Mouse (Mus musculus) neural tube, embryonic 12.5 days (tissue): Measurements from ENCODE around the gene Pbxip1. TPM values are rescaled to one million over a fixed set of nuclear protein-coding genes. Genes with fewer than 3 reads are reported as not detected.

Source experiments
- ATAC-seq: fragments of 200-750 bp; cut with Nextera tagmentation; 2 replicates; pipeline ENCODE4 v1.8.0; 2017; ENCODE audit warnings: low read depth, mild to moderate bottlenecking, moderate TSS enrichment, moderate library complexity; ENCODE audit not compliant: low FRiP score
- H3K27ac ChIP-seq: fragments of 300-500 bp; sonication (generic); 2 replicates; pipeline ENCODE4 v1.5.1; 2016
- H3K27me3 ChIP-seq: fragments of 300-500 bp; sonication (generic); replicated peaks from 2 replicates; pipeline ENCODE4 v1.6.1; 2016; ENCODE audit warnings: mild to moderate bottlenecking
- H3K36me3 ChIP-seq: fragments of 300-500 bp; sonication (generic); 2 replicates; pipeline ENCODE4 v1.6.1; 2016; ENCODE audit warnings: mild to moderate bottlenecking
- H3K4me1 ChIP-seq: fragments of 300-500 bp; sonication (generic); 2 replicates; pipeline ENCODE4 v1.6.1; 2016
- H3K4me2 ChIP-seq: fragments of 300-500 bp; sonication (generic); replicated peaks from 2 replicates; pipeline ENCODE4 v1.6.1; 2016; ENCODE audit warnings: mild to moderate bottlenecking
- H3K4me3 ChIP-seq: fragments of 300-500 bp; sonication (generic); 2 replicates; pipeline ENCODE4 v1.5.1; 2016
- H3K9ac ChIP-seq: fragments of 300-500 bp; sonication (generic); 2 replicates; pipeline ENCODE4 v1.6.1; 2016; ENCODE audit warnings: mild to moderate bottlenecking
- H3K9me3 ChIP-seq: fragments of 300-500 bp; sonication (generic); 2 replicates; pipeline ENCODE4 v1.6.1; 2016; ENCODE audit warnings: mild to moderate bottlenecking
- WGBS: fragments of 180-500 bp; shearing (Covaris S2); methylation state at CpG from one replicate; pipeline ENCODE4 v1.1.7; 2016; 5-methylcytosine and 5-hydroxymethylcytosine counted together
- polyA plus RNA-seq: library from polyadenylated mRNA; unstranded; fragments of >200 nt; fragmentation: Nextera tagmentation; extraction: Ambion mirVana; gene quantifications from 2 replicates; pipeline ENCODE4 v1.2.1, GENCODE M21; 2016

The Pbxip1 gene
- polyA plus RNA-seq, 1 experiment from 2014 or later: 16.8 TPM

GRCm38 (mm10) chr3:89411490-89412393 is 24.8 kb upstream of the Pbxip1 start, which contains the start of gene Flad1:
Gene Flad1 (minus strand): TSS chr3:89411870.
- WGBS: 7% methylated on average over 28 of the region's 28 CpGs
- H3K9me3 ChIP-seq: no peaks in the 10 kb centered on the region
- H3K4me2 ChIP-seq: peak within 1 kb of the TSS; percentile 64
- H3K4me3 ChIP-seq: peak within 1 kb of the TSS; percentile 42
- H3K36me3 ChIP-seq: peaks cover 24% of the 10 kb centered on the region
- H3K27me3 ChIP-seq: no peaks in the 10 kb centered on the region
- H3K27ac ChIP-seq: no peak within 1 kb of the TSS
- H3K9ac ChIP-seq: peak within 1 kb of the TSS; percentile 48
- peak; percentile 100 for ATAC-seq
- H3K4me1 ChIP-seq: peaks cover 7% of the 10 kb centered on the region

- ATAC-seq: no peak
Observed at GRCm38 (mm10) chr3:89416158-89416557, 20.3 kb upstream of the Pbxip1 start.

DNA sequence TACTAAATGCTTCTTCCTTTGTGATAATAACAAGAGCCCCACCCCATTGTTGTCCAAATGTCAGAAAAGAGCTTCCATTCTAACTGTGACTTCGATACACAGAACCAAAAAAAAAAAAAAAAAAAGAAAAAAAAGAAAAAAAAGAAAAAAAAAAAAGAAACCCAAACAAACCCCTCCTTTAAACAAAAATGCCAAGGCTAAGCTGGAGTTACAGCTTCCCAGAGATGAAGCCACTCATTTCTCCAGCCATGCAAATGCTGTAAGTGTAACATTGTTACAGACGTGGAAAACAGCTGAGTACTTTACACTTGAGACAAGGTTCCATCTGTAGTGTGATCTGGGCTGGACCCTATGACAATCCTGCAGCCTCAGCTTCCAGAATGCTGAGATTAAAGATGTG is 19.4 kb upstream of the Pbxip1 start:
- Histone ChIP-seq H3K9me3 (no peaks in the 10 kb centered on the region), H3K27ac (no peak overlapping the region), H3K27me3 (no peaks in the 10 kb centered on the region), H3K4me2 (peak overlapping the region; percentile 80), H3K4me1 (peaks cover 36% of the 10 kb centered on the region), H3K9ac (peak overlapping the region; percentile 53), H3K36me3 (peaks cover 18% of the 10 kb centered on the region), H3K4me3 (peak overlapping the region; percentile 56)
- 35% methylated on average over 2 of the region's 2 CpGs for WGBS
- no peak for ATAC-seq

More at GRCm38 (mm10) chr3:89416158-89416557, 20.3 kb upstream of the Pbxip1 start:
- H3K9me3 ChIP-seq: no peaks in the 10 kb centered on the region
- H3K4me1 ChIP-seq: peaks cover 28% of the 10 kb centered on the region
- H3K27me3 ChIP-seq: no peaks in the 10 kb centered on the region
- H3K4me3 ChIP-seq: no peak overlapping the region
- no peak overlapping the region for H3K27ac ChIP-seq
- 94% methylated on average over 8 of the region's 8 CpGs for WGBS
- no peak overlapping the region for H3K4me2 ChIP-seq
- peaks cover 18% of the 10 kb centered on the region for H3K36me3 ChIP-seq
- H3K9ac ChIP-seq: no peak overlapping the region

DNA sequence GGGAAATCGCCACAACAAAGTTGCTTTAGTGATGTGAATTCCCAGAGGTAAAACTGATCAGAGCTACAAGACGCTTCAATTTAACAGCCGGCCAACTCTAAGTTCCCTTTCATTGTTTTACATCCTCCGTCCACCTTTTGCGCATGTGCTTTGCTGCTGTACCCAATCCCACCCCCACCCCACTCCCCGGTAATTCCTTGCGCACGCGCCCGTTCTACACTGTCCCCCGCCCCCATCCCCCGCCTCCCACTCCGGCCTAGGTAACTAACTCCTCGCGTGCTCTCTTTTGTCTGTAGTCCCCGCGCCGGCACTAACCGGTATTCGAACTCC is 18.7 kb upstream of the Pbxip1 start:
- peak overlapping the region; percentile 53 for H3K9ac ChIP-seq
- H3K27me3 ChIP-seq: no peaks in the 10 kb centered on the region
- H3K9me3 ChIP-seq: no peaks in the 10 kb centered on the region
- H3K4me1 ChIP-seq: peaks cover 43% of the 10 kb centered on the region
- H3K27ac ChIP-seq: no peak overlapping the region
- H3K4me2 ChIP-seq: peak overlapping the region; percentile 80
- 0% methylated on average over 20 of the region's 20 CpGs for WGBS
- peak overlapping the region; percentile 56 for H3K4me3 ChIP-seq
- H3K36me3 ChIP-seq: peaks cover 18% of the 10 kb centered on the region
- peak; percentile 62 for ATAC-seq

GRCm38 (mm10) chr3:89418170-89418860 is 18.2 kb upstream of the Pbxip1 start, which contains the start of the genes Cks1b and Shc1:
Gene Cks1b (minus strand): TSS chr3:89418383.
Gene Shc1 (plus strand): TSS chr3:89418443.
- under 1% methylated on average over 39 of the region's 39 CpGs for WGBS
- peak; percentile 94 for ATAC-seq
- H3K4me1 ChIP-seq: peaks cover 48% of the 10 kb centered on the region

GRCm38 (mm10) chr3:89418861-89419250 is 17.6 kb upstream of the Pbxip1 start:
- Histone ChIP-seq H3K9me3 (no peaks in the 10 kb centered on the region), H3K4me2 (peak overlapping the region; percentile 80), H3K4me3 (peak overlapping the region; percentile 56), H3K27ac (peak overlapping the region; percentile 70), H3K4me1 (peaks cover 50% of the 10 kb centered on the region), H3K27me3 (no peaks in the 10 kb centered on the region), H3K36me3 (peaks cover 19% of the 10 kb centered on the region), H3K9ac (peak overlapping the region; percentile 64)
- WGBS: under 1% methylated on average over 16 of the region's 16 CpGs
- ATAC-seq: peak; percentile 22

More at GRCm38 (mm10) chr3:89418170-89418860, 18.2 kb upstream of the Pbxip1 start, which contains the start of the genes Cks1b and Shc1:
- Histone ChIP-seq H3K9me3 (no peaks in the 10 kb centered on the region), H3K27me3 (no peaks in the 10 kb centered on the region), H3K36me3 (peaks cover 18% of the 10 kb centered on the region), H3K9ac (peak within 1 kb of the TSS; percentile 64), H3K4me3 (peak within 1 kb of the TSS; percentile 56), H3K27ac (peak within 1 kb of the TSS; percentile 70), H3K4me2 (peak within 1 kb of the TSS; percentile 80)

DNA sequence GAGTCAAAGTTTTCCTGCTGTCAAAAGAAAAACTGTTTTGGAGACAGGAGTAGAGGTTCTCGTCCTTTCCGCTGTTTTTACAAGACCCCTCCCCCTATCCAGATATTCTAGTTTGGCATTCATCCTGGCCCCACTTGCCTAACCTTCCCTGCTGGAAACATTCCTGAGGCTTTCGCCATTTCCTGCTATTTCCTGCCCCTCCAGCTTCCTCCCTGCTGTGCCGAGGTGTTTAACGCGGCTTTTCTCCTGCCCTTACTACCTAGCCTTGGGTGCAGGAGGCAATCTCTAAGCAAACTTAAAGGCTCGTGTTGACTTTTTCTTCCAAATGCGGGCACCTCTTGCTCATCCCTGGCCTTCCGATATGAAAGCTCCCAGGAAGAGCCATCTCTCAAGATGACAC is 16.9 kb upstream of the Pbxip1 start:
- Histone ChIP-seq H3K4me3 (peak overlapping the region; percentile 56), H3K36me3 (peaks cover 21% of the 10 kb centered on the region), H3K27ac (0 out of 2 replicates have a peak overlapping the region, but pooled peaks have one; percentile 70), H3K9ac (peak overlapping the region; percentile 64), H3K9me3 (no peaks in the 10 kb centered on the region), H3K4me2 (peak overlapping the region; percentile 80), H3K27me3 (no peaks in the 10 kb centered on the region), H3K4me1 (peaks cover 50% of the 10 kb centered on the region)
- no peak for ATAC-seq
- WGBS: 1% methylated on average over 9 of the region's 9 CpGs

GRCm38 (mm10) chr3:89419981-89420380 is 16.5 kb upstream of the Pbxip1 start:
- peak overlapping the region; percentile 80 for H3K4me2 ChIP-seq
- no peaks in the 10 kb centered on the region for H3K27me3 ChIP-seq
- no peaks in the 10 kb centered on the region for H3K9me3 ChIP-seq
- peak overlapping the region; percentile 56 for H3K4me3 ChIP-seq
- no peak for ATAC-seq
- H3K27ac ChIP-seq: 0 out of 2 replicates have a peak overlapping the region, but pooled peaks have one; percentile 70
- peaks cover 50% of the 10 kb centered on the region for H3K4me1 ChIP-seq
- peaks cover 21% of the 10 kb centered on the region for H3K36me3 ChIP-seq
- 18% methylated on average over 3 of the region's 3 CpGs for WGBS
- H3K9ac ChIP-seq: peak overlapping the region; percentile 64; the same call in 1 of the 2 replicates

GRCm38 (mm10) chr3:89420421-89420820 is 16.1 kb upstream of the Pbxip1 start:
- WGBS: 52% methylated on average over 2 of the region's 2 CpGs

DNA sequence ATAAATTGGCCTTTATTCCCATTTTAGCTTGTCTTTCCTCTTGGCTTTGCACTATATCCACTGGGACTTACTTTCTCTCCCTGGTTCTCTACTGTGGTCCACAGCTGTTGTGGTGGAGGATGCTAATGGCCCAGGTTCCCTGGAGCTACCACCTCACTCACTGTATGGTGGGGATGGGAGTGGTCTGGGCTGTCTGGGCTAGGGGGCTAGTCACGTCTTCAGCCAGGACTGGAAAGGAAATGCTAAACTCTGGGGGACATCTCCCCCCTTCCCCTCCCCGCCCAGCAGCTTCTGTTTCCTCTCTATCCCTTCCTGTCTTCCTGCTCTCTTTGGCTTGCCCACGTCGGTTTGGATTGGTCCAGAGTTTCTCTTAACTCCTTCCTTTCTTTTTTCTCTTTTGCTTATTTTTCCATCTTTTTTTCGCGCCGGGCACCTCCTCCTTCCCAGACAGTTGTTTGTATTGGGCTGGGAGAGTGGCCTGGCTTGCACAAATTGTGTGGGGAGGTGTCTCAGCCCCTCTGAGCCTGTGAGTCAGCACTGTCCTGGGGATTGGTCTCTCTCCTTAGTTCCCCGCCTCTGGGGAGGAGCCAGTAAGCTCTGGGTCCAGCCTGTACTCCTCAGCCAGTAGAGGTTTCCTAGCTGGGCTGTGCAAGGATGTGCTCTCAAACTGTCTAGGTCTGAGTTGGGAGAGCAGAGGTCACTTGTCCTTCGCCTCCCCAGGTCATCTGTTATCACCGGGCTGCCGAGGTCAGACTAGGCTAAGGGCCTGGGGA is 15.3 kb upstream of the Pbxip1 start:
- peaks cover 16% of the 10 kb centered on the region for H3K36me3 ChIP-seq
- 0 out of 2 replicates have a peak overlapping the region, but pooled peaks have one; percentile 32 for H3K27ac ChIP-seq
- H3K9ac ChIP-seq: peak overlapping the region; percentile 60
- H3K9me3 ChIP-seq: no peaks in the 10 kb centered on the region
- ATAC-seq: no peak
- WGBS: 4% methylated on average over 11 of the region's 11 CpGs
- peak overlapping the region; percentile 64 for H3K4me2 ChIP-seq
- H3K27me3 ChIP-seq: no peaks in the 10 kb centered on the region
- H3K4me3 ChIP-seq: peak overlapping the region; percentile 36
- peaks cover 50% of the 10 kb centered on the region for H3K4me1 ChIP-seq

More at GRCm38 (mm10) chr3:89420421-89420820, 16.1 kb upstream of the Pbxip1 start:
- no peak overlapping the region for H3K4me3 ChIP-seq
- no peaks in the 10 kb centered on the region for H3K9me3 ChIP-seq
- no peak for ATAC-seq
- no peak overlapping the region for H3K27ac ChIP-seq
- H3K4me2 ChIP-seq: peak overlapping the region; percentile 64
- H3K9ac ChIP-seq: 0 out of 2 replicates have a peak overlapping the region, but pooled peaks have one; percentile 5
- peaks cover 21% of the 10 kb centered on the region for H3K36me3 ChIP-seq
- no peaks in the 10 kb centered on the region for H3K27me3 ChIP-seq
- peaks cover 50% of the 10 kb centered on the region for H3K4me1 ChIP-seq

DNA sequence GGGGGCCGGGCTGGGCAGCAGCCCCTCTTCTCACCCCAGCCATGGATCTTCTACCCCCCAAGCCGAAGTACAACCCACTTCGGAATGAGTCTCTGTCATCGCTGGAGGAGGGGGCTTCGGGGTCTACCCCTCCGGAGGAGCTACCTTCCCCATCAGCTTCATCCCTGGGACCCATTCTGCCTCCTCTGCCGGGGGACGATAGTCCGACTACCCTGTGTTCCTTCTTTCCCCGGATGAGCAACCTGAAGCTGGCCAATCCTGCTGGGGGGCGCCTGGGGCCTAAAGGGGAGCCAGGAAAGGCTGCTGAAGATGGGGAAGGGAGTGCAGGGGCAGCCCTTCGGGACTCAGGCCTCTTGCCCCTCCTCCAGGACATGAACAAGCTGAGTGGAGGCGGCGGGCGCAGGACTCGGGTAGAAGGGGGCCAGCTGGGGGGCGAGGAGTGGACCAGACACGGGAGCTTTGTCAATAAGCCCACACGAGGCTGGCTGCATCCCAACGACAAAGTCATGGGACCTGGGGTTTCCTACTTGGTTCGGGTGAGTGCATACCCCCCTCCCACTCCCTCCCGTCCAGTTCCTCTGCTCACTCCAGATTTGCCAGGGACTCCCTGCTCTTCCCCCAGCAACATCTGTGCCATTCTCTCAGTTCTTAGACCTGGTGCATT is 14.6 kb upstream of the Pbxip1 start:
- WGBS: 12% methylated on average over 22 of the region's 22 CpGs

More for the DNA sequence above, 14.6 kb upstream of the Pbxip1 start:
- Histone ChIP-seq H3K9ac (peak overlapping the region; percentile 60), H3K4me1 (peaks cover 50% of the 10 kb centered on the region), H3K27me3 (no peaks in the 10 kb centered on the region), H3K27ac (peak overlapping the region; percentile 32; the same call in 1 of the 2 replicates), H3K9me3 (no peaks in the 10 kb centered on the region), H3K4me2 (peak overlapping the region; percentile 64), H3K36me3 (peaks cover 23% of the 10 kb centered on the region), H3K4me3 (peak overlapping the region; percentile 36)
- ATAC-seq: no peak
